Mouse (Mus musculus): ENCODE data around the gene Zfp955a.
"Not testable (repeated sequence)": the region's sequence is repeated elsewhere in the genome, so short reads cannot be mapped to it uniquely, and the experiment has no call there.

Zfp955a gene

DNA sequence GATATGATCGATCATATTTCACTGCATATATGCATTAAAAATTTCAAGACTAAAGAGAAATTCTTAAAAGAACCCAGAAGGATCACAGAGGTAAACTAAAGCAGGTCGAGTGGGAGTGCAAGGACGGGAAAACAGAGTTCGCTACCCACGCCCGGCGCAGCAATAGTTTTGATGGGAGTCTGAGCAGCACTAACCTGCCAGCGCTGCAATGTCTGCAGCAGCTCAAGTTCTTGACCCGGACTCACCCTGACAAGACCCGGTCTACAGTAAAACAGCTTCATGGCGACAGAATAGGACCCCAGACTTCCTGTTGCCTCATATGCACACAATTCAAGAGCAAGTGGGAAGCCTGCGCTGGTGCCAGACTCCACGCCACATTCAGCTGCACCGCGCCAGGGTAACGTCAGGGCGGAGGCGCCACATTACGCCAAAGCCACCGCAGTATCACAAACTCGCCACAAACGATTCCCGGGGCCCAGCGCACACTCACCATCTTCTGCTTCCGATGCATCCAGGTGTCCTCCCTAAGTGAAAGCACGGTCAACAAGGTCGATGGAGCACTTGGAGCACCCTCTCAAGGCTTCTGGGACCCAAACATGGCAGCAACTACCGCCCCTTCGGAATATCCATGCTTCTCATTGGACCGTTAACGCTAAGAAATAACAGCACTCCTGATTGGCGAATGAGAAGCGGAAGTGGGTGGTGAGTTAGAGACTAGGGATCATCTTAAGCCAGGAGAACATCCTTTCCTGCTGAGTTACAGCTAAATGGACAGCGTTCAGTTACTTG is at the start of gene Zfp955a:
Zfp955a (minus strand) TSS at position 616 of the 789 bp plus-strand sequence.
- DNase-seq, result not testable (repeated sequence)

DNA sequence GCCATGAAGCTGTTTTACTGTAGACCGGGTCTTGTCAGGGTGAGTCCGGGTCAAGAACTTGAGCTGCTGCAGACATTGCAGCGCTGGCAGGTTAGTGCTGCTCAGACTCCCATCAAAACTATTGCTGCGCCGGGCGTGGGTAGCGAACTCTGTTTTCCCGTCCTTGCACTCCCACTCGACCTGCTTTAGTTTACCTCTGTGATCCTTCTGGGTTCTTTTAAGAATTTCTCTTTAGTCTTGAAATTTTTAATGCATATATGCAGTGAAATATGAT is 34.9 kb upstream of the Zfp955a start:
- DNase-seq, result not testable (repeated sequence)

DNA sequence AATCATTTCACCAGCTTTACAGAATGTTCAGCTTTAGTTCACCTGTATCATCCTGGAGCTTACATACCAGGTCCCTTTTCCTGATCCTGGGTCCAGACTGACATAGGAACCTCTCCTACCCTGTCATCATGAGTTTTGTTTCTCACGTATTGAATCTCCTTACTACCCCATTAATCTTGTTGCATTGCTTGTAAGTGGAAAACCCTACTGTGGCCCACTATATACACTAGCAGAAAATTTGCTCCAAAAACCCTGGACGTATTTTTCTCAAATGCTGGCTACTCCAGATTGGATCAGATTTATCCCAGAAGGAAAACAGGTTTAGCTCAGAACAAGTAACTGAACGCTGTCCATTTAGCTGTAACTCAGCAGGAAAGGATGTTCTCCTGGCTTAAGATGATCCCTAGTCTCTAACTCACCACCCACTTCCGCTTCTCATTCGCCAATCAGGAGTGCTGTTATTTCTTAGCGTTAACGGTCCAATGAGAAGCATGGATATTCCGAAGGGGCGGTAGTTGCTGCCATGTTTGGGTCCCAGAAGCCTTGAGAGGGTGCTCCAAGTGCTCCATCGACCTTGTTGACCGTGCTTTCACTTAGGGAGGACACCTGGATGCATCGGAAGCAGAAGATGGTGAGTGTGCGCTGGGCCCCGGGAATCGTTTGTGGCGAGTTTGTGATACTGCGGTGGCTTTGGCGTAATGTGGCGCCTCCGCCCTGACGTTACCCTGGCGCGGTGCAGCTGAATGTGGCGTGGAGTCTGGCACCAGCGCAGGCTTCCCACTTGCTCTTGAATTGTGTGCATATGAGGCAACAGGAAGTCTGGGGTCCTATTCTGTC is 34.3 kb upstream of the Zfp955a start, which contains the start of gene Zfp955b:
Zfp955b (plus strand) TSS at position 506 of the 837 bp plus-strand sequence.
- DNase-seq, result not testable (repeated sequence)

DNA sequence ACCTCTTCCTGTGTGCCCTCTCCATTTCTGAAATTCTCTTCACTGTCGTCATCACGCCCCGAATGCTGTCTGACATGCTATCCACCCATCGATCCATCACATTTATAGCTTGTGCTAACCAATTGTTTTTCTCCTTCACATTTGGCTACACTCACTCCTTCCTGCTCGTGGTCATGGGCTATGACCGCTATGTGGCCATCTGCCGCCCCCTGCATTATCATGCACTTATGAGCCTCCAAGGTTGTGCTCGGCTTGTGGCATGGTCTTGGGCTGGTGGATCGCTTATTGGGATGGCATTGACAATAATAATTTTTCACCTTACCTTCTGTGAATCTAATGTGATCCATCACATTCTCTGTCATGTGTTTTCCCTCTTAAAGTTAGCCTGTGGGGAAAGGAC is 14.0 kb upstream of the Zfp955a start:
- DNase-seq, result no peak

DNA sequence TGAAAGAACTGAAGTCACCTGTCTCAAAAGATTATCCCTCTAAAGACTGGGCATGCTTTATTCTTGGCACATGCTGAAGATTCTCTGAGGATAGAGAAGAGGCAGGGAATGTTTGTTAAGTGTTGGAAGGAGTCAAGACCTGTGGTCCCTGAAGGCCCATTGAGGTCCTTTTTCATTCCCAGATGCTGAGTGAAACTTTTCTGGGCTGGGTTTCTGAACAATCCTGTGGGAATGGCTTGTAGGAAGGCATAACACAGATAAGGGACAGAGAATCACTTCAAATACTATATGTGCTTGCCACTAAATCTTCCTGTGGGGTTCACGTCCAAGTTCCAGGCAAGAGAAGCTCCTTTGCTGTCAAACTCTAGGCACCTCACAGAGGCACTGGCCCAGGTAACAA is 9.4 kb upstream of the Zfp955a start, which contains the start of gene Olfr63:
Olfr63 (plus strand) TSS at position 301 of the 400 bp plus-strand sequence.
- DNase-seq, result no peak

DNA sequence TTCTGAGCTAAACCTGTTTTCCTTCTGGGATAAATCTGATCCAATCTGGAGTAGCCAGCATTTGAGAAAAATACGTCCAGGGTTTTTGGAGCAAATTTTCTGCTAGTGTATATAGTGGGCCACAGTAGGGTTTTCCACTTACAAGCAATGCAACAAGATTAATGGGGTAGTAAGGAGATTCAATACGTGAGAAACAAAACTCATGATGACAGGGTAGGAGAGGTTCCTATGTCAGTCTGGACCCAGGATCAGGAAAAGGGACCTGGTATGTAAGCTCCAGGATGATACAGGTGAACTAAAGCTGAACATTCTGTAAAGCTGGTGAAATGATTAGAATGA is 343 bp upstream of the Zfp955a start:
- DNase-seq, result not testable (repeated sequence)

DNA sequence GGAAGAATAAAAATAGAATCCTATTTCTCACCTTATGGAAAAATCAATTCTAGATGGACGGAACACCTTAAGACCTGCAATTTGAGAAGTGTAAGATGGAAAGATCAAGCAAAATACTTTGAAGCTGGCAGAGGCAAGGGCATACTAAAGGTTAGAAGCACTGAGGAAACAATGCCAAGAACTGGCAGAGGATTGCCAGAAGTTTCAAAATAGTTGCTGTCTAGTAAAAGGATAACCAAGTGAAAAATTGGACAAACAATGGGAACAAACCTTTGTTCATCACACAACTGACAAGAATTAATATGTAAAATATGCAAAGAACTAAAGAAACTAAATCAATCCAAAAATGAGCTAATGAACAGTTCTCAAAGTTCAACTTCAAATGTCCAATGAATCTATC is 18.3 kb downstream of the Zfp955a start:
- DNase-seq, result not testable (repeated sequence)

DNA sequence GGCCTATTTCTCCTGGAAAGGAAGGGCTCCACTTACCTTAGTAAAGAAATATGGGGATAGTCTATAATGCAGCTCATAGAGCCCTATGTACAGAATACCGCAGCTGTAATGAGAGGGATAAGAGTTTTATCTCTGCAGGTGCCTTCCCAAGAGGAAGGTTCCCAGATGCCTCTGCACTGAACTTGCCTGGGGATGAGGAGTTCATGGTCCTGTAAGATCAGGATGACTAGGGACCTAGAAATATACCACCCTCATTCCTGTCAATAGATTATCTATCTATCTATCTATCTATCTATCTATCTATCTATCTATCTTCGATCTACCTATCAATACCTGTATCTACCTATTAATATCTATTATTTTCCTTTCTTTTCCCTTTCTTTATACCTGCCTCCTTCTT is 33.4 kb downstream of the Zfp955a start, which contains the start of gene Olfr1564:
Olfr1564 (minus strand) TSS at position 101 of the 400 bp plus-strand sequence.
- DNase-seq, result no peak

DNA sequence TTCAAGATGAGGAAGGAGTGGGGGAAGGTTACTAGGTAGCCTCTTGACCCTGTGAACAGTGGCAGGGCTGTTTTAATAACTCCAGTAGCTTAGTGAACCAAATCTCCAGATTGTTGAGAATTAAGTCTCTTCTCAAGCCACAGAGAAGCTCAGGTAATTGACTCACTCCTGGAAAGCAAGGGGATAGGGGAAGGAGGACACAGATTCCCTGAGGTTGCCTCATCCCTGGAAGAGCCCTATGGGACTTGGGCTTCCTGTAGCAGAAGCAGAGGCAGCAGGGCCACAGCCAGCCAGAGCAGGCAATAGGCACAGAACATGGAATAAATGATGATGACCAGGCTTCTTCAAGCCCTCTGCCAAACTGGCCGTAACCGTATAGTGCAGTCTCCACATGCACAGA is 63.9 kb downstream of the Zfp955a start, which contains the start of gene Olfr239:
Olfr239 (plus strand) TSS at position 301 of the 400 bp plus-strand sequence.
- not testable (repeated sequence) for DNase-seq

Measured in cerebellum, postnatal 14 days (tissue).